Mouse (Mus musculus): ENCODE measurements around the gene Kir3dl2.
"Not testable (repeated sequence)": the region's sequence is repeated elsewhere in the genome, so short reads cannot be mapped to it uniquely, and the experiment has no call there.

Gene Kir3dl2

DNA sequence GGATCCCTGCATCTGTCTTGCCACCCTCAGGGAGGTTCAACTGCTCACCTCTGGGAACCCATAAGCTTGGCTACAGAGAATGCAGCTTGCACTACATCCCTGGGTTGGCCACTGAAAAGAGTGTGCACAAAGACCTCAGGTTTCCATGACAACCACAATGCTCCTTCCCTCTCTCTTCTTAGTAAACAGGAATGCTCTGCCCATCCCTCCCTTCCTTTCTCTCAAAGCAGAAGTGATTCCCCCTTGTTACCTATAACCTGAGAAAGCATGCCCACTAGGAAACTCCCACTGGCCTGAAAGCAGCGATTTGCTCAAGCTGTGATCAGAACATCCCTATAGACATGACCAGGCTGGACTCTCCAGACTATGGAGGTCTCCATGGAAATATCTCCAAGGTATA lies at the start of gene Kir3dl2:
Gene Kir3dl2 (minus strand): TSS at position 101 of the 400 bp plus-strand sequence.
- DNase-seq (ENCODE audit: low spot score) = not testable (repeated sequence)

DNA sequence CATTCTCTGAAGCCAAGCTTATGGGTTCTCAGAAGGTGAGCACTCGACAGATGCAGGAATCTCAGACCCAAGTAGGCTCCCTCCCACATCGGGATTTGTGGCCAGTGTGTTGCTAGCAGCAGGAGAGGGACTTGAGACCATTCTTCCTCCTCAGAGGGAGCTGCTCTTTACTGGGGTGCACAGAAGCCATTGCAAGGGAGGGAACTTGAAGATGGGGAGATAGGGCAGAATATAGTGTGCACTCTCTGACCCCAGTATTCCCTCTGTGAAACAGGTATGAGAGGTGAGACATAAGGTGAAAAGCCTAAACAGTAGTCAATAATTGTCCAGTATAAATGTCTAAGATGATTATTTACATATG lies 47.0 kb upstream of the Kir3dl2 start:
- DNase-seq (ENCODE audit: low spot score) = no peak

DNA sequence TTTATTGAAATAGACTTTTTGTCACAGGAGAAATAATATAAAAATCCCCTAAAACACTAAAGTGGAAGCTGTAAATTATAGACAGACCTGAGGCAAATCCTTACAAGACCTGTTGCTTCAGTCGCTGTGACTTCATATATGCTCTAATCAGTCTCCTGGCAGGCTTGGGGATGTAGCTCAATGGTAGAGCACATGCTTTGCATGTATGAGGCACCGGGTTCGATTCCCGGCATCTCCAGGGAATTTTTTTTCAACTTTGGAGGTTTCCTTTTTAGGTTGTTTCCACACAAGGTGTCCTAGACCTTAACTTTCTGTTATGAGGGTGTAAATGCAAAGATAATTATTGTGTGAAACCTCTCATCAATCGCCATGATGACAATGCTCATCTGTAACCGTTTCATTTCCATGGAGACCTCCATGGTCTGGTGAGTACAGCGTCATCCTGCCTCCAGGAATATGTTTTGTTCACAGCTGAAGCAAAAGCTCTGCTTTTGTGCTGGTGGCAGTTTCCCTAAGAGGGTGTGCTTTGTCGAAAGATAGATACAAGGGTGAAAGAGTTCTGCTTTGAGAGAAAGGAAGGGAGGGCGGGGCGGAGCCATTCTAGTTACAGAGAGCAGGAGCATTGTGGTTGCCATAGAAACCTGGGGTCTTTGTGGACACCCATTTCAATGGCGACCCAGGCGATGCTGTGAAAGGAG lies 46.5 kb upstream of the Kir3dl2 start, which contains the start of gene Tceal3:
Gene Tceal3 (plus strand): TSS at position 644 of the 698 bp plus-strand sequence.
- peak; percentile 67 for DNase-seq (ENCODE audit: low spot score)

DNA sequence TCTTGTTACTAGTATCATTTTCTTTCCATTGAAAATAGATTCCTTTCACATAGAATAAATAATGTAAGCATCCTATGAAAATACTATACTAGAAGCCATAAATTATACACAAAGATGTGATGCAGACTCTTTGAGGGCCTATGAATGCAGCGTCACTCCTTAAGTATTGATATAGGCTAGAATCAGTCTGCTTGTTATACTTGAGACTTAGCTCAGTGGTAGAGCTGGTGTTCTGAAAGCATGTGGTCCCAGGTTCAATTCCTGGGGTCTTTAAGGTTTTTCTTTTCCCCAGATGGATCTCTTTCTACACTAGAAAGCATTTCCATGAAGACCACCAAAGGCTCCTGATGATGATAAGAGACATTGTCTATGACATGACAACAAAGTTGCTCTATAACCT lies 40.8 kb upstream of the Kir3dl2 start:
- DNase-seq (ENCODE audit: low spot score) = no peak

DNA sequence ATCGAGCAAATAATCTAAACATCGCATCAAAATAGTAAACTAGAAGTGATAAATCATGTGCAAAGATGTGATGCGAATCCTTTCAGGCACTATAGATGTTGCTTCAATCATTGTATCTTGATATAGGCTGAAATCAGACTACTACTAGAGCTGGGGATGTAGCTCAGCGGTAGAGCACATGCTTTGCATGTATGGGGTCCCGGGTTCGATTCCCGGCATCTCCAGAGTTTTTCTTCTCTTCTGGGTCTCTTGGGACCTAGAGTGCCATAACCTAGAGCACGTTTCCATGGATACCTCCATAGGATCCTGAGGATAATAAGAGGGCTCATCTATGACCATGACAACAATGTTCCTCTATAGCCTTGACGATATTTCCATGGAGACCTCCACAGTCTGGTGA lies 25.2 kb upstream of the Kir3dl2 start:
- DNase-seq (ENCODE audit: low spot score) = not testable (repeated sequence)

DNA sequence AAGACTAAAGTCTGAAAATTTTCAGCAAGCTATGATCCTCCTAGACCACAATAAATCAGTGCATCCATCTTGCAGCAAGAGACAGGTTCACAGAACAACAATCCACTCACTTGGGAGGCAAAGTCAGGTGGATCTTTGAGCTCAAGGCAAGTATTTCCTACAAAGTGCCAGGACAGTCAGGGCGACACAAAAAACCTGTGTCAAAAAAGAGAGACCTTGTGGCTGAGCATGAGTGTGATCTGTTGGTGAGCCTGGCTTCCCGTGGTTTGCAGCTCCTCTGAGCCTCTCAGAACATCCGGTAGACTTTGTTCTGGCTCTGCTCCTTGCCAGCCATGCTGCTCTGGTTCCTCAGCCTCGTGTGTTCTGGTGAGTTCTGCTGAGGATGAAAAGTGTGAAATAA lies 26.2 kb downstream of the Kir3dl2 start, which contains the start of gene Kir3dl1:
Gene Kir3dl1 (plus strand): TSS at position 301 of the 400 bp plus-strand sequence.
- not testable (repeated sequence) for DNase-seq (ENCODE audit: low spot score)

Measured in retina, embryonic 14.5 days (tissue).